Mouse (Mus musculus) liver, embryonic 13.5 days (tissue): ENCODE measurements around the gene Rnps1. TPM values are rescaled to one million over a fixed set of nuclear protein-coding genes. Genes with fewer than 3 reads are reported as not detected.

ENCODE experiments used
- ATAC-seq: fragments of 200-750 bp; cut with Nextera tagmentation; 2 replicates; pipeline ENCODE4 v1.8.0; 2017; ENCODE audit warnings: low read depth, mild to moderate bottlenecking, moderate number of reproducible peaks, moderate library complexity
- DNase-seq: peaks from one replicate; pipeline ENCODE4 v3.0.0; 2022
- H3K27ac ChIP-seq: fragments of 300-500 bp; sonication (generic); 2 replicates; pipeline ENCODE4 v1.5.1; 2015; ENCODE audit warnings: moderate library complexity, mild to moderate bottlenecking, inconsistent platforms
- H3K27me3 ChIP-seq: fragments of 300-500 bp; sonication (generic); 2 replicates; pipeline ENCODE4 v1.6.1; 2015; ENCODE audit warnings: mild to moderate bottlenecking, inconsistent platforms
- H3K36me3 ChIP-seq: fragments of 300-500 bp; sonication (generic); 2 replicates; pipeline ENCODE4 v1.6.1; 2015; ENCODE audit warnings: mild to moderate bottlenecking, inconsistent platforms
- H3K4me1 ChIP-seq: fragments of 300-500 bp; sonication (generic); replicated peaks from 2 replicates; pipeline ENCODE4 v1.6.1; 2015; ENCODE audit warnings: inconsistent platforms
- H3K4me2 ChIP-seq: fragments of 300-500 bp; sonication (generic); 2 replicates; pipeline ENCODE4 v1.6.1; 2015; ENCODE audit warnings: inconsistent platforms, mild to moderate bottlenecking, moderate library complexity
- H3K4me3 ChIP-seq: fragments of 300-500 bp; sonication (generic); replicated peaks from 2 replicates; pipeline ENCODE4 v1.5.1; 2015; ENCODE audit warnings: mild to moderate bottlenecking, inconsistent platforms
- H3K9ac ChIP-seq: fragments of 300-500 bp; sonication (generic); 2 replicates; pipeline ENCODE4 v1.6.1; 2015; ENCODE audit warnings: mild to moderate bottlenecking, inconsistent platforms
- H3K9me3 ChIP-seq: fragments of 300-500 bp; sonication (generic); replicated peaks from 2 replicates; pipeline ENCODE4 v1.6.1; 2016; ENCODE audit warnings: inconsistent platforms
- WGBS: fragments of 180-500 bp; shearing (Covaris S2); methylation state at CpG from one replicate; pipeline ENCODE4 v1.1.7; 2015; ENCODE audit not compliant: insufficient replicate concordance; 5-methylcytosine and 5-hydroxymethylcytosine counted together
- polyA plus RNA-seq: library from polyadenylated mRNA; unstranded; fragments of >200 nt; fragmentation: Nextera tagmentation; extraction: Ambion mirVana; gene quantifications from 2 replicates; pipeline ENCODE4 v1.2.1, GENCODE M21; 2015

Gene Rnps1
- polyA plus RNA-seq, 1 experiment from 2014 or later = 151 TPM

DNA sequence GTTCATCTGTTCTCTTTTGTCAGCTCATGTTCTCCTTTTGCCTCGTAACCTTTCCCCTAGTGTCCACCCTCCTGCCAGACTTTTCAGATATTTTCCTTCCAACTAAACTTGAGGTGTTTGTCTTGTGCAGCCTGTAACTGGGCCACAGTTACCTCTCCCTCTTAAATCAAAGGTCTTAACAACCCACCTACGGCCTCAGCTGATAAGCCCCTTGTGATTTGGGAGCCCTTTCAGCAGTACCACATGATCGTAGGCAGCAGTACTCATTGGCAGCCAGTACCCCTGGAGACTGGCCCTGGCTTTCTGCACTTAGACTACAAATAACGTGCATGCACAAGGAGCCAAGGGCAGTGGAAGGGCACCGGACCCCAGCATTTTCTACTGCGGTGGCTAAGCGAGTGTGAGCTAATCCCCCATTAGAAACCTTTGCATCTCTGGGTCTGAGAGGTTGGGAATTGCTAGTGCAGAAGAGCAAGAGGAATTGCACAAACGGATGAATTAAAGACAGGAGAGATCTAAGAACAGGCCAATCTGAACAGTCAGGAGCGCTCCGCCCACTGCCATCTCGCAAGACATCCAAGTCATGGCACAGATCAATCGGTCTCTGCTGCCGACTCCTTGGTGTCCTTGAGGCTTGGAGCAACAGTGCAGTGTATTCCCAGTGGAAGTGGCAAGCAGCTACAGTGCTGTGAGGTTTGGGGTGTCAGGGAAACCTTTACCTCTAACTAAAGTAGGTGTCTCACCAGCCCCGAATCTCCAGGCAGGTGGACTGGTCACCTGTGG lies 15.0 kb downstream of the Rnps1 start:
- DNase-seq = no peak
- Histone ChIP-seq H3K9ac (no peak overlapping the region), H3K27me3 (no peaks in the 10 kb centered on the region), H3K9me3 (no peaks in the 10 kb centered on the region), H3K4me3 (no peak overlapping the region), H3K36me3 (peaks cover 34% of the 10 kb centered on the region), H3K27ac (0 out of 2 replicates have a peak overlapping the region, but pooled peaks have one; percentile 16), H3K4me1 (peaks cover 32% of the 10 kb centered on the region), H3K4me2 (no peak overlapping the region)
- no peak for ATAC-seq
- WGBS = 80% methylated on average over 14 of the region's 14 CpGs

DNA sequence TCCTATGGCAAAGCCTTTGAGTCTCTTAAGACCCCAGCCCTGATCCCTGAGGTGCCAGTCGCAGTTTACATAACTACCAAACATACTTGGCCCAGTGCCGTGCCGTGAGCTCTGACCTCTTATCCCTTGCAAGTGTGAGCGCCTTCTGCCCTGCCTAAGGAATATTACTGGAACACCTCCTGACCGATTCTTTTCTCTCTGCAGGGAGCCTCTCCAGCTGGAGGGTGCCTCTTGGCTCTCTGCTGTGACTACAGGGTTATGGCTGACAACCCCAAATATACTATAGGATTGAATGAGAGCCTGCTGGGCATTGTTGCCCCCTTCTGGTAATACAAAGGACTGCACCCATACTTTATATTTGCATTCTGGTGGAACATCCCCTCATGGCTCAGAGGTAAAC lies 22.7 kb downstream of the Rnps1 start:
- Histone ChIP-seq H3K9ac (no peak overlapping the region), H3K4me1 (no peaks in the 10 kb centered on the region), H3K27ac (no peak overlapping the region), H3K4me2 (no peak overlapping the region), H3K9me3 (no peaks in the 10 kb centered on the region), H3K4me3 (no peak overlapping the region), H3K27me3 (no peaks in the 10 kb centered on the region), H3K36me3 (peaks cover 72% of the 10 kb centered on the region)
- ATAC-seq = peak; percentile 47
- 81% methylated on average over 5 of the region's 5 CpGs for WGBS
- peak; percentile 35 for DNase-seq

DNA sequence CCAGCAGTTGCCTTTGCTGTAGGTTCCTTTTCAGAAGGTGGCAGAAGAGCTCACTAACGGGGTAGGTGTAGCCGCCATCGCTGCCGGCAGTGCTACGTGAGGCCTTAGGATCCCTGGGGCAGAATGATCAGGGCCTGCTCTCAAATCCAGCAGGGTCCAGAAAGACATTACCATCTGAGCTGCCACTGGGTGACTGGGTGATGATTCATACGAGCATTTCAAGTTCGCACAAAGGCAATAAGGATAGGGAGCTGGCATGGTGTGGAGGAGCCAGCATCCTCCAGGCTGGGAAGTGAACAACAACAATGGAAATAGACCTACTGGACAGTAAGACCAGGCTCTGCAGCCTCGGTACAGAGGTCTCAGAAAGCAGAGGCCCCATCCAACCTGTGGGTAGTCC lies 26.0 kb downstream of the Rnps1 start:
- no peak for DNase-seq
- no peak for ATAC-seq
- no peak overlapping the region for H3K4me2 ChIP-seq
- no peak overlapping the region for H3K27ac ChIP-seq
- no peak overlapping the region for H3K4me3 ChIP-seq
- WGBS = 91% methylated on average over 8 of the region's 8 CpGs
- no peak overlapping the region for H3K9ac ChIP-seq
- no peaks in the 10 kb centered on the region for H3K27me3 ChIP-seq
- H3K4me1 ChIP-seq = no peaks in the 10 kb centered on the region
- peaks cover 74% of the 10 kb centered on the region for H3K36me3 ChIP-seq
- no peaks in the 10 kb centered on the region for H3K9me3 ChIP-seq

DNA sequence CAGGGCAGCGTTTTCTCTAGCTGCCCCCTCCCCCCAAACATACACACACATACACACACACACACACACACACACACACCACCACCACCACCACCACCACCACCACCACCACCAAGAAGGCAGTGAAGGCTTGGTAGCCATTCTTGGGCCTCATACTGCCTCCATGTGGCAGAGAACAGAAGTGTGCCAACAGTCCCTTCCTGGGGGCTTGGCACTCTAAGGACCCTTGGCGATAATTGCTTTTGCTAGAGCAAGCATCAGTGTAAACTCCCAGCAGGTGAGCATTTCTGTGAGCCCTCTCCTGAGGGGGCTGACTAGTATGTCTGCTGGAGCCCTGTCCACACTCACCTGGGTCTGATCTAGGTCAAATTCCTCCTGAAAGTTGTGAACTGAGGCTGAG lies 26.8 kb downstream of the Rnps1 start:
- Histone ChIP-seq H3K27me3 (no peaks in the 10 kb centered on the region), H3K36me3 (peaks cover 75% of the 10 kb centered on the region), H3K9ac (no peak overlapping the region), H3K4me3 (no peak overlapping the region), H3K9me3 (no peaks in the 10 kb centered on the region), H3K4me2 (no peak overlapping the region), H3K4me1 (no peaks in the 10 kb centered on the region), H3K27ac (no peak overlapping the region)
- ATAC-seq (no peak), DNase-seq (no peak)
- 50% methylated on average over 2 of the region's 2 CpGs for WGBS

DNA sequence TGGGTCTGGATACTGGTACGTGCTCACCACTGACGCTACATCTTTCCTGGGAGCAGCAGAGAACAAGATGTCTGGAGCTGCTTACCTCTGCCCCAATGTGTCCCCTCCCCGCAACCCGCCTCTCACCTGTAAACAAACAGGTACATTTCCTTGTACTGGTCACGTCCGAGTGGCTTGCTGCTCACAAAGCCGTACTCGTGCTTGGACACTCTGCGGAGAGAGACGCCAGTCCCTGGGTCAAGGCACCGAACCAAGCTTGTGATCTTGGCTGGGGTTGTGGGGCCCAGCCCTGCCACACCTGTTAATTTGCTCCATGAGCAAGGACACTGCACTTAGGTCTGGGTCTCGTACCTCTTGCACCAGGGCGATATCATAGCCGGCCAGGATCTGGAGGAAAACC lies 27.7 kb downstream of the Rnps1 start:
- ATAC-seq = no peak
- Histone ChIP-seq H3K4me2 (no peak overlapping the region), H3K4me3 (no peak overlapping the region), H3K9me3 (no peaks in the 10 kb centered on the region), H3K9ac (no peak overlapping the region), H3K36me3 (peaks cover 75% of the 10 kb centered on the region), H3K27ac (no peak overlapping the region), H3K27me3 (no peaks in the 10 kb centered on the region), H3K4me1 (no peaks in the 10 kb centered on the region)
- whole genome bisulfite sequencing = 86% methylated on average over 14 of the region's 14 CpGs
- no peak for DNase-seq

DNA sequence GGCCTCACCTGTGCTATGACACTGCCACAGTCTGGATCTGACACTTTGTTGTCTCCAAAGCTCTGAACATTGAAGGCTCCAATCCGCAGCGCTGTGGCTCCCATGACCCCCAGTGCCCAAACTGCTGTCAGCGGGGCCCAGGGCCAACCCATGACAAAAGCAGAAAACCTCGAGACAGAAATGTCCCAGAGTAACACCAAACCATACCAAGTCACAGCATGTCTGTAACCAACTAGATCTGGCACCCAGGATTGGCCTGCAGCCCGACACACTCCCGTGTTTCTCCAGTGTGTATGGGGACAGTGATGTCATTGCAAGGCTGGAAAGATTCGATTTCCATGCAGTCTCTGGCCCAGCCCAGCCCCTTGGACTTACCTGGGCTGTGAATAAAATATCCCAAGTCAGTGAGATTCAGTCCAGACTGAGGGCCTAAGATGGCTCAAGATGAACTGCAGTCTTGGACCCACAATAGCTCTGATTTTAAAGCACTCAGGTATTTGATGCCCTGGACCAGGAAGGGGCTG lies 28.3 kb downstream of the Rnps1 start, which contains the start of gene Dnase1l2:
TSS of gene Dnase1l2 (minus strand) at position 474 of the 524 bp plus-strand sequence.
- WGBS = 74% methylated on average over 7 of the region's 7 CpGs
- Histone ChIP-seq H3K4me3 (no peak within 1 kb of the TSS), H3K9ac (no peak within 1 kb of the TSS), H3K9me3 (no peaks in the 10 kb centered on the region), H3K27me3 (no peaks in the 10 kb centered on the region), H3K4me2 (no peak within 1 kb of the TSS), H3K36me3 (peaks cover 76% of the 10 kb centered on the region), H3K4me1 (no peaks in the 10 kb centered on the region), H3K27ac (no peak within 1 kb of the TSS)
- DNase-seq = no peak
- ATAC-seq = no peak

DNA sequence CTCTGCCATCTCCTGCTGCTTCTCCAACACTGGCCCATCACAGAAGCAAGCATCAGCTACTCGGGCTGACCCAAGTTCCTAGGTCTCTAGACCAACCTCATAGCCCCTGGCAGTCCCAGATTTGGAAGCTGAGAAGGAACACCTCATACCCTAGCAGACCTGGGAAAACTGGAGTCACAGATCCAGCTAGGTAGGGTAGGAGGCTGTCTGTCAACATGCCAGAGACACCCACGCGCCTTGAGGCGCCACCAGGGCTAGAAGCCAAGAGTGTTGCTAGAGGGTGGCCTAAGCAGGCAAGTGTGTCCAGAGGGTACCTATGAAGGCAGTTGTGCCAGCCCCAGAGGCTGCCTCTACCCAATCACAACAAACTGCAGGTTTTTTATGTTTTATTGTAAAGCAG lies 29.0 kb downstream of the Rnps1 start:
- WGBS = 84% methylated on average over 4 of the region's 4 CpGs

DNA sequence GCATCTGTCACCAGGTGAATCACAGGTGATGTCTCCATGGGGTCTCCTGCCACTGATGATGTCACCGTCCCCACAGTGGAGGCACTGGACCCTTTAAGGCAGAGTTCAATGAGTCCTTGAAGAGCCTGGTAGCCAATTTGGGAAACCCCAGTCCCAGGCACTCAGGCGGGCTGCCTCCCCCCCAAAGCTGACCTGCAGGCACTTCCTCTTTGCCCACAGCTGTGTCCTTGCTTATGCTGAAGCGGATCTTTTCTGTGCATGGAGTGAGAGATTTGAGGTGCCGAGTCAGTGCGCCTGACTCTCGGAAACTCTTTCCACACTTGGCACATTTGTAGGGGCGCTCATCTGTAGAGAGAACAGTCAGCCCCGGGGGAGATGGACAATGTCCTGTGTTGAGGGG lies 32.2 kb downstream of the Rnps1 start:
- ATAC-seq (no peak), DNase-seq (no peak)
- H3K9me3 ChIP-seq = no peaks in the 10 kb centered on the region
- H3K36me3 ChIP-seq = peaks cover 81% of the 10 kb centered on the region
- H3K4me3 ChIP-seq = no peak overlapping the region
- 81% methylated on average over 8 of the region's 8 CpGs for WGBS
- no peaks in the 10 kb centered on the region for H3K4me1 ChIP-seq
- H3K27me3 ChIP-seq = no peaks in the 10 kb centered on the region
- no peak overlapping the region for H3K4me2 ChIP-seq
- no peak overlapping the region for H3K9ac ChIP-seq
- H3K27ac ChIP-seq = no peak overlapping the region

More for the DNA sequence above, 29.0 kb downstream of the Rnps1 start:
- H3K4me1 ChIP-seq = no peaks in the 10 kb centered on the region
- ATAC-seq (no peak), DNase-seq (no peak)
- H3K9ac ChIP-seq = no peak overlapping the region
- H3K4me3 ChIP-seq = no peak overlapping the region
- no peak overlapping the region for H3K27ac ChIP-seq
- no peaks in the 10 kb centered on the region for H3K27me3 ChIP-seq
- H3K36me3 ChIP-seq = peaks cover 76% of the 10 kb centered on the region
- no peak overlapping the region for H3K4me2 ChIP-seq
- no peaks in the 10 kb centered on the region for H3K9me3 ChIP-seq

DNA sequence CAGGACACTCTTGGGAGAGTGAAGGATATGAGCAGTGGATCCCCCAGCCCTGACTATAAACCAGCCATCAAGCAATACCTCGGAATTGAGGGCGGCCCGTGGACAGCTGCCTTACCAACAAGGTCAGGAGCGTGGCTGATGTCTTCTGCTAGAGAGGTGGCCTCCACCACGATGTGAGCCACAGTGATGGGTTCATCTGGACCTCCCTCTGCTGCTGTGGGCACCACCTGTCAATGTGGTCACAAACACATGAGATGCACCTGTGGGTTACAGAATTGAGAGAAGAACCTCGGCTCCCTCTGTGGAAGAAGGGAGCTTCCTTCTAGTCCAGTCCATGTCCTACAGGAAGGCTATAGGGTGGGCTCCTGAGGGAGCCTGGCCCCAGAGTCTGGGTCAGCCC lies 35.1 kb downstream of the Rnps1 start:
- H3K36me3 ChIP-seq = peaks cover 69% of the 10 kb centered on the region
- no peak overlapping the region for H3K27ac ChIP-seq
- H3K4me1 ChIP-seq = peaks cover 20% of the 10 kb centered on the region
- DNase-seq (no peak), ATAC-seq (no peak)
- H3K9me3 ChIP-seq = no peaks in the 10 kb centered on the region
- 83% methylated on average over 6 of the region's 6 CpGs for WGBS
- H3K4me2 ChIP-seq = no peak overlapping the region
- H3K9ac ChIP-seq = no peak overlapping the region
- no peak overlapping the region for H3K4me3 ChIP-seq
- no peaks in the 10 kb centered on the region for H3K27me3 ChIP-seq

DNA sequence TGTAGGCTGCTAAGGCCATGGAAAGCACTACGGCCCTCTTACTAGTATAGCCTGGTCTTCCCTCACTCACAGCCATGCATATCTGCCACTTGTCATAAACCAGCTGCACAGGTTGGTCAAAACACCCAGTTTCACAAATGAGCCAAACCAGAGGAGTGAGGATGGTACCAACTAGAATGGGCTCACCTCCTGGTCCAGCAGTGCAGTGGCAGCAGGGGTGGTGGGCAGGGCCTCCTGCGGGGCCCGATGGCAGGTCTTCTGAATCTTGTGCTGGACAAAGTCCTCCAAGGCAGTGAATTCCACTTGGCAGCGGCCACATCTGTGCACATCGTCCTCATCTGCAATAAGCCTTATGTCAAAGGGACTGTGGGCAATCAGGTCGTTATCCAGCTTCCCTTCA lies 36.9 kb downstream of the Rnps1 start:
- Histone ChIP-seq H3K4me3 (no peak overlapping the region), H3K36me3 (peaks cover 52% of the 10 kb centered on the region), H3K27me3 (no peaks in the 10 kb centered on the region), H3K4me1 (peaks cover 28% of the 10 kb centered on the region), H3K27ac (no peak overlapping the region), H3K4me2 (no peak overlapping the region), H3K9ac (no peak overlapping the region), H3K9me3 (no peaks in the 10 kb centered on the region)
- ATAC-seq (no peak), DNase-seq (no peak)
- 88% methylated on average over 6 of the region's 6 CpGs for WGBS

DNA sequence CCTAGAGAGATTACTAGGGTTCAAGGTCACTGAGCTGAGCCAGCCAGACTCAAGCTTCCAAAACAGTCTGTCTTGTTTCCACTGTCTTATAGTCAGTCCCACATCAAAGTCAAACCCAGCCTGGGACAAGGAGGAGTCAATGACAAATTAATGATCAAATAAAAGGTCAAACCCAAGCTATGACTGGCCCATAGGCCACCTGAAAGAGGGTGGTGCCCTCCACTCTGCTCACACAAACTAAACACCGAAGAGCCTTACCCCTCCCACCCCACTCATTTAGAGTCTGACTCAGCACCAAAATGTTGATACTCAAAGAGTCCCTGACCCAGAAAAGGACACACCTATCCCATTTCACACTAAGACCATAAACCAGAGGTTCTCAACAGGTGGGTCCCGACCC lies 39.0 kb downstream of the Rnps1 start:
- peak overlapping the region; percentile 77 for H3K4me3 ChIP-seq
- no peaks in the 10 kb centered on the region for H3K9me3 ChIP-seq
- peaks cover 31% of the 10 kb centered on the region for H3K4me1 ChIP-seq
- DNase-seq (peak; percentile 47), ATAC-seq (no peak)
- peak overlapping the region; percentile 79 for H3K4me2 ChIP-seq
- H3K27me3 ChIP-seq = no peaks in the 10 kb centered on the region
- 61% methylated on average over 2 of the region's 2 CpGs for WGBS
- H3K36me3 ChIP-seq = peaks cover 30% of the 10 kb centered on the region
- H3K27ac ChIP-seq = peak overlapping the region; percentile 98
- peak overlapping the region; percentile 94 for H3K9ac ChIP-seq
